Mouse (Mus musculus) testis, adult 2 months (tissue): ENCODE data around the gene Cse1l.

Source experiments
- CTCF ChIP-seq: fragments of 200-500 bp; IDR thresholded peaks from 2 replicates; pipeline ENCODE4 v1.5.1; 2012; ENCODE audit warnings: low read depth, mild to moderate bottlenecking, inconsistent platforms, low read length, moderate library complexity; ENCODE audit not compliant: control insufficient read depth, insufficient read depth, insufficient replicate concordance
- POLR2A ChIP-seq: fragments of 200-500 bp; IDR thresholded peaks from 2 replicates; pipeline ENCODE4 v1.6.1; 2012; ENCODE audit warnings: low read depth, mild to moderate bottlenecking, inconsistent platforms, low read length, moderate library complexity; ENCODE audit not compliant: control insufficient read depth

DNA sequence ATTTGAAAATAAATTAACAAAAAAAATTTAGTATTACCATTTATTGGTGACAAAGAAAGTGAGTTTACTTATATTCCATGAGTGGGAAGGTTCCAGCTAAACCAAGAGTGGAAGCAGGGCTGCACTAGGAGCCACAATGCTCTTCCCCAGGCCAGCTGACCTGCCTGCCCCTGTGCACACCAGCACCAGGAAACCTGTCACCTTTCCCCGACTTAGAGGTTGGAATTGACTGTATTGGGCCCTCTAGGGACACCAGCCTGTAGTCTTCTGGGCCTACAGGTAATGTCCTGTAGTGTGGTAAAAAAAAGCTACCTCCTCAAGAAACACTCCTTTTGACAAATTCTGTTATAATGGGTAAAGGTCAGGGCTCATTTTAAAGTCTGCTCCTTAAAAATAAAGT, 42.4 kb downstream of the Cse1l start:
- no peak for TF ChIP-seq CTCF
- TF ChIP-seq POLR2A = no peak
